Mouse (Mus musculus): ENCODE results near the gene Cenps. TPM values are rescaled to one million over a fixed set of nuclear protein-coding genes. Genes with fewer than 3 reads are reported as not detected.

The Cenps gene
- polyA plus RNA-seq, 1 experiment from 2014 or later = 35.5 TPM

GRCm38 (mm10) chr4:149149196-149149595 is 11.8 kb upstream of the Cenps start:
- no peak for ATAC-seq (ENCODE audit: low read depth)
- Histone ChIP-seq H3K27ac (ENCODE audit: low read length) (no peak overlapping the region), H3K36me3 (ENCODE audit: control insufficient read depth, insufficient read depth, low read length) (peaks cover 37% of the 10 kb centered on the region), H3K4me1 (replicated peaks; ENCODE audit: control insufficient read depth, insufficient read depth, low read length) (peaks cover 3% of the 10 kb centered on the region; the same call in 1 of the 2 replicates), H3K27me3 (ENCODE audit: control insufficient read depth, insufficient read depth, low read depth, low read length) (no peaks in the 10 kb centered on the region), H3K4me2 (ENCODE audit: low read depth, low read length) (no peak overlapping the region), H3K9ac (ENCODE audit: low read length) (no peak overlapping the region), H3K4me3 (ENCODE audit: low read length) (no peak overlapping the region), H3K9me3 (ENCODE audit: control insufficient read depth, low read length) (no peaks in the 10 kb centered on the region)
- WGBS = 79% methylated on average over 9 of the region's 9 CpGs

- Histone ChIP-seq H3K4me3 (ENCODE audit: low read length) (no peak overlapping the region), H3K36me3 (ENCODE audit: control insufficient read depth, insufficient read depth, low read length) (peaks cover 26% of the 10 kb centered on the region)
- ATAC-seq (ENCODE audit: low read depth) = no peak
These were observed 10.7 kb upstream of the Cenps start for GRCm38 (mm10) chr4:149148084-149148483.

GRCm38 (mm10) chr4:149147528-149147927 is 10.1 kb upstream of the Cenps start:
- no peak overlapping the region for H3K27ac ChIP-seq (ENCODE audit: low read length)
- ATAC-seq (ENCODE audit: low read depth) = no peak
- no peaks in the 10 kb centered on the region for H3K27me3 ChIP-seq (ENCODE audit: control insufficient read depth, insufficient read depth, low read depth, low read length)
- H3K4me1 ChIP-seq (replicated peaks; ENCODE audit: control insufficient read depth, insufficient read depth, low read length) = peaks cover 3% of the 10 kb centered on the region; the same call in 1 of the 2 replicates
- H3K4me2 ChIP-seq (ENCODE audit: low read depth, low read length) = no peak overlapping the region
- peaks cover 21% of the 10 kb centered on the region for H3K36me3 ChIP-seq (ENCODE audit: control insufficient read depth, insufficient read depth, low read length)
- 68% methylated on average over 7 of the region's 7 CpGs for WGBS
- no peak overlapping the region for H3K4me3 ChIP-seq (ENCODE audit: low read length)
- H3K9me3 ChIP-seq (ENCODE audit: control insufficient read depth, low read length) = no peaks in the 10 kb centered on the region
- no peak overlapping the region for H3K9ac ChIP-seq (ENCODE audit: low read length)

More at GRCm38 (mm10) chr4:149148084-149148483, 10.7 kb upstream of the Cenps start:
- Histone ChIP-seq H3K4me2 (ENCODE audit: low read depth, low read length) (no peak overlapping the region), H3K4me1 (replicated peaks; ENCODE audit: control insufficient read depth, insufficient read depth, low read length) (peaks cover 3% of the 10 kb centered on the region; the same call in 1 of the 2 replicates), H3K9me3 (ENCODE audit: control insufficient read depth, low read length) (no peaks in the 10 kb centered on the region), H3K9ac (ENCODE audit: low read length) (no peak overlapping the region), H3K27ac (ENCODE audit: low read length) (no peak overlapping the region), H3K27me3 (ENCODE audit: control insufficient read depth, insufficient read depth, low read depth, low read length) (no peaks in the 10 kb centered on the region)
- WGBS = 72% methylated on average over 4 of the region's 4 CpGs

- Histone ChIP-seq H3K4me1 (replicated peaks; ENCODE audit: control insufficient read depth, insufficient read depth, low read length) (peaks cover 3% of the 10 kb centered on the region; the same call in 1 of the 2 replicates), H3K36me3 (ENCODE audit: control insufficient read depth, insufficient read depth, low read length) (0 out of 2 replicates have a peak, but pooled peaks cover under 1% of the 10 kb centered on the region), H3K9me3 (ENCODE audit: control insufficient read depth, low read length) (no peaks in the 10 kb centered on the region), H3K9ac (ENCODE audit: low read length) (no peak overlapping the region), H3K4me2 (ENCODE audit: low read depth, low read length) (no peak overlapping the region), H3K27me3 (ENCODE audit: control insufficient read depth, insufficient read depth, low read depth, low read length) (no peaks in the 10 kb centered on the region), H3K4me3 (ENCODE audit: low read length) (no peak overlapping the region), H3K27ac (ENCODE audit: low read length) (no peak overlapping the region)
- WGBS = 71% methylated on average over 4 of the region's 4 CpGs
- ATAC-seq (ENCODE audit: low read depth) = no peak
These were observed 7.7 kb upstream of the Cenps start for GRCm38 (mm10) chr4:149145151-149145550.

- Histone ChIP-seq H3K9me3 (ENCODE audit: control insufficient read depth, low read length) (no peaks in the 10 kb centered on the region), H3K27me3 (ENCODE audit: control insufficient read depth, insufficient read depth, low read depth, low read length) (no peaks in the 10 kb centered on the region), H3K27ac (ENCODE audit: low read length) (no peak overlapping the region), H3K4me1 (replicated peaks; ENCODE audit: control insufficient read depth, insufficient read depth, low read length) (peaks cover 3% of the 10 kb centered on the region; the same call in 1 of the 2 replicates), H3K4me3 (ENCODE audit: low read length) (no peak overlapping the region), H3K4me2 (ENCODE audit: low read depth, low read length) (no peak overlapping the region), H3K9ac (ENCODE audit: low read length) (no peak overlapping the region), H3K36me3 (ENCODE audit: control insufficient read depth, insufficient read depth, low read length) (no peaks in the 10 kb centered on the region)
- peak; percentile 88 for ATAC-seq (ENCODE audit: low read depth)
- 4% methylated on average over 3 of the region's 3 CpGs for WGBS
These were observed 7.0 kb upstream of the Cenps start for GRCm38 (mm10) chr4:149144459-149144858.

- Histone ChIP-seq H3K4me1 (replicated peaks; ENCODE audit: control insufficient read depth, insufficient read depth, low read length) (peaks cover 3% of the 10 kb centered on the region; the same call in 1 of the 2 replicates), H3K9me3 (ENCODE audit: control insufficient read depth, low read length) (no peaks in the 10 kb centered on the region), H3K36me3 (ENCODE audit: control insufficient read depth, insufficient read depth, low read length) (no peaks in the 10 kb centered on the region), H3K4me3 (ENCODE audit: low read length) (no peak overlapping the region), H3K27me3 (ENCODE audit: control insufficient read depth, insufficient read depth, low read depth, low read length) (no peaks in the 10 kb centered on the region), H3K9ac (ENCODE audit: low read length) (no peak overlapping the region), H3K27ac (ENCODE audit: low read length) (no peak overlapping the region), H3K4me2 (ENCODE audit: low read depth, low read length) (no peak overlapping the region)
- ATAC-seq (ENCODE audit: low read depth) = no peak
- WGBS = 31% methylated on average over 4 of the region's 4 CpGs
These were observed 6.2 kb upstream of the Cenps start for GRCm38 (mm10) chr4:149143594-149143993.

GRCm38 (mm10) chr4:149138515-149138914 is 1.1 kb upstream of the Cenps start:
- no peak overlapping the region for H3K4me2 ChIP-seq (ENCODE audit: low read depth, low read length)
- no peak overlapping the region for H3K4me3 ChIP-seq (ENCODE audit: low read length)
- peaks cover 5% of the 10 kb centered on the region; the same call in 1 of the 2 replicates for H3K4me1 ChIP-seq (replicated peaks; ENCODE audit: control insufficient read depth, insufficient read depth, low read length)
- 61% methylated on average over 8 of the region's 8 CpGs for WGBS
- H3K36me3 ChIP-seq (ENCODE audit: control insufficient read depth, insufficient read depth, low read length) = no peaks in the 10 kb centered on the region
- H3K27ac ChIP-seq (ENCODE audit: low read length) = no peak overlapping the region
- ATAC-seq (ENCODE audit: low read depth) = no peak
- H3K9ac ChIP-seq (ENCODE audit: low read length) = no peak overlapping the region
- H3K27me3 ChIP-seq (ENCODE audit: control insufficient read depth, insufficient read depth, low read depth, low read length) = no peaks in the 10 kb centered on the region
- H3K9me3 ChIP-seq (ENCODE audit: control insufficient read depth, low read length) = no peaks in the 10 kb centered on the region

- no peak overlapping the region for H3K27ac ChIP-seq (ENCODE audit: low read length)
- no peaks in the 10 kb centered on the region for H3K27me3 ChIP-seq (ENCODE audit: control insufficient read depth, insufficient read depth, low read depth, low read length)
- peak overlapping the region; percentile 74 for H3K4me2 ChIP-seq (ENCODE audit: low read depth, low read length)
- H3K4me1 ChIP-seq (replicated peaks; ENCODE audit: control insufficient read depth, insufficient read depth, low read length) = peaks cover 10% of the 10 kb centered on the region; the same call in 1 of the 2 replicates
- H3K4me3 ChIP-seq (ENCODE audit: low read length) = peak overlapping the region; percentile 68
- 50% methylated on average over 18 of the region's 18 CpGs for WGBS
- H3K9ac ChIP-seq (ENCODE audit: low read length) = peak overlapping the region; percentile 78
- H3K9me3 ChIP-seq (ENCODE audit: control insufficient read depth, low read length) = no peaks in the 10 kb centered on the region
- ATAC-seq (ENCODE audit: low read depth) = no peak
- no peaks in the 10 kb centered on the region for H3K36me3 ChIP-seq (ENCODE audit: control insufficient read depth, insufficient read depth, low read length)
These were observed 1.1 kb downstream of the Cenps start for GRCm38 (mm10) chr4:149136116-149136850.

- no peak for ATAC-seq (ENCODE audit: low read depth)
- H3K9ac ChIP-seq (ENCODE audit: low read length) = no peak overlapping the region
- WGBS = 78% methylated on average over 5 of the region's 5 CpGs
These were observed 4.0 kb downstream of the Cenps start for GRCm38 (mm10) chr4:149133395-149133794.

More at GRCm38 (mm10) chr4:149133395-149133794, 4.0 kb downstream of the Cenps start:
- no peaks in the 10 kb centered on the region for H3K36me3 ChIP-seq (ENCODE audit: control insufficient read depth, insufficient read depth, low read length)
- no peaks in the 10 kb centered on the region for H3K27me3 ChIP-seq (ENCODE audit: control insufficient read depth, insufficient read depth, low read depth, low read length)
- no peak overlapping the region for H3K4me2 ChIP-seq (ENCODE audit: low read depth, low read length)
- no peak overlapping the region for H3K4me3 ChIP-seq (ENCODE audit: low read length)
- peaks cover 10% of the 10 kb centered on the region; the same call in 1 of the 2 replicates for H3K4me1 ChIP-seq (replicated peaks; ENCODE audit: control insufficient read depth, insufficient read depth, low read length)
- no peak overlapping the region for H3K27ac ChIP-seq (ENCODE audit: low read length)
- no peaks in the 10 kb centered on the region for H3K9me3 ChIP-seq (ENCODE audit: control insufficient read depth, low read length)
